Mouse (Mus musculus): ENCODE measurements around the gene Maneal. TPM values are rescaled to one million over a fixed set of nuclear protein-coding genes. Genes with fewer than 3 reads are reported as not detected.

The Maneal gene
- 0.15 and 0.25 TPM in 2 replicates for polyA plus RNA-seq (2015; fragmentation: Nextera tagmentation; extraction: Ambion mirVana)

DNA sequence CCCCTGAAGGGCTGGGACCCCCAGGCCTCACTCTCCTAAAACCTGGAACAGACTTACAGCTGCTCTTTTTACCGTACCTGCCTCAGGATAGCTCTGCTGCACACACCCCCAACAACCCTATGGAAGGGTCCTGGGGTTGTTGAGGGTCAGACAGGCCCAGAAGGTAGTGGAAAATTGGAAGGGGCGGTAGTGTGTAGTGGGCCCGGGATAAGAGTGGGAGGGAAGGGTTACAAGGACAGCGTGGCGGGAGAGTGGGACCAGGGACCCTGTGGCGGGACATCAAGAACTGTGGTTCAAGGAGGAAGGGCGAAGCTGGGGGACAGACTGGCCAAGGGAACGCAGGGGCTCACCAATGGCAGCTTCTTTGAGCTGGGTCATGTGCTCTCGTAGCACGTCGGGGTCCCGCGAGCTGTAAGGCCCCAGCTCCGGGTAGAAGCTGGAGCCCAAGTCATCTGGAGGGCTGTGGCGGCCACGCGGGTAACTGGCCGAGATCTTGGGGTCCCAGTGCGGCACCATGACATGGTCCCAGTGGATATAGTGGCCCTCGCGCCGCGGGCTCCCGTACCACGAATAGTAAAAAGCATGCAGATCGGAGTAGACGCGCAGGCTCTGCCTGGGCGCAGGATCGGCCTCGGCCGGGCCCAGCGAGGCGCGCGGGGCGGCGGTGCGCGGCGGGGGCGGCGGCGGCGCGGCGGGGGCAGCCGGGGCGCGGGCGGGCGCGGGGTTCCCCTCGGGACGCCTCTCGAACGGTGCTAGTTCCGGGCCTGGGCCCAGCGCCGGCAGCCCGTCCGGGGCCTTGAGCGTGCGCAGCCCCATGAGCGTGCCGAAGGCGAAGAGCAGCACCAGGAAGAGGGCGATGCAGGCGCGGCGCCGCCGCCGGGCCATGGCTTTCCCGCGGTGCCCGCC, at the start of gene Maneal:
Gene Maneal, minus strand, starts transcription at position 889 of the 906 bp plus-strand sequence.
- no peak for DNase-seq (ENCODE audit: low spot score)

DNA sequence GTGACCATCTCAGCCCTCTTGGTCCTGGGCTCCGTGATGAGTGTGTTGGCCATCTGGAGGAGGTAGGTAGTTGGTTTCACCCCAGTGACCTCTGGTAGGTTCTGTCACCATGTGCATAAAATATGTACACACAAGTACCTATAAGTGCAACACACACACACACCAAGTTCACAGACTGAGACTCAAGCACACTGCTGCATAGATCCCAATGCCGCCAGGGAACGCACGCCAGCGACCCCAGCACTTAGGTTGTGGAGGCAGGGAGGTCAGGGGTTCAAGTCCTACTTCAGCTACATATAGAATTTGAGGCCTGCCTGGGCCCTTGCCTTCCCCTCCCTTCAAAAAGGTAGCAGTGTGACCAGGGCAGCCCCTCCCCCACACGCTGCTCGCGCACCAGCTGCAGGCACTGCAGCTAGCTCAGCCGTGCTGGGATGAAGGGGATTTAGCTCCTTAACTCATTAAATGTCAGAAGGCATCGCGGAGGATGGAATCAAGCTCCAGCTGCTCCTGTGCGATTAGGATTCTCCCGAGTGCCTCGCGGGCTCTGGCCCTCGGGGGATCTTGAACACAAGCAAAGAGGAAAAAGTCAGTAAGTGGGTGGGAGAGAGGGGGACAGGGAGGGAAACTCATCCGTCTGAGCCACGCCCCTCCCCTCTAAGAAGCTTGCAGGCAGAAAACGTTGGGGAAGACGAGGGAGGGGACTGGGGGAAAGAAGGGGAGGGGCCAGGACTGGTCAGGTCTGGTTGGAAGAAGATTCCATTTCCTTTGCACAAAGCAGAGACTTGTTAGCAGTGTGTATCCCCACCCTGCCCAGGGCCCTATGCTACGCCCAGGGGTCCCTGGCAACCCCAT, 44.2 kb upstream of the Maneal start:
- no peak for DNase-seq (ENCODE audit: low spot score)

DNA sequence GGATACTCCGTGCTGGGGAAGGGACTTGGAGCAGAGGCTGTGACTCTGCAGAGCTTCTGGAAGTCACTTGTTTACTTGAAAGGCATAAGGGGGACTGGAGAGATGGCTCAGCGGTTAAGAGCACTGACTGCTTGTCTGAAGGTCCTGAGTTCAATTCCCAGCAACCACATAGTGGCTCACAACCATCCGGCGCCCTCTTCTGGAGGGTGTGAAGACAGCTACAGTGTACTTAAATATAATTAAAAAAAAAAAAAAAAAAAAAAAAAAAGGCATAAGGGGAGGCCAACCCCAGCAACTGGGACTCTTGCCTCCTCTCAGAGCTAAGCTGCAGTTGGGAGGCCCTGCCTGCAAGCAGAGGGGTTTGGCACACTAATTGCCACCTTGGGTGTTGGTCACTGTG, 43.4 kb upstream of the Maneal start:
- peak; percentile 10 for DNase-seq (ENCODE audit: low spot score)

DNA sequence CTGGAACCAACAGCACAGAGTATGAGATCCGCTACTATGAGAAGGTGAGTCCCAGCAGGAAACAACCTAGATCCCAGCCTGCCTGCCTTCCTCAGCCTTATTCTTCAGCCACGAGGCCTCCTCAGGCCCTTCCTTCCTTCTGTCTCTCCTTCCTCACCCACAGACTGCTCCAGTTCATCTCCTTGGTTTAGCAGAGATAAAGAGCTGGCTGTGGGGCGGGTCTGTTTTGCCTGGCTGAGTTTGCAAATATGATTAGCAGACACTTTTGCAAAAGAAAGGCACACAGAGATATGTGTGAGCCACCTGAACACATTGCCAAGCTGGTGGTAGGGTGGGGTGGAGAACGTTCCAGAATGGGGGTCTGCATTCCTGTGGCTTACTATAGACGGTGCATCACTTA, 37.9 kb upstream of the Maneal start:
- DNase-seq (ENCODE audit: low spot score) = no peak

DNA sequence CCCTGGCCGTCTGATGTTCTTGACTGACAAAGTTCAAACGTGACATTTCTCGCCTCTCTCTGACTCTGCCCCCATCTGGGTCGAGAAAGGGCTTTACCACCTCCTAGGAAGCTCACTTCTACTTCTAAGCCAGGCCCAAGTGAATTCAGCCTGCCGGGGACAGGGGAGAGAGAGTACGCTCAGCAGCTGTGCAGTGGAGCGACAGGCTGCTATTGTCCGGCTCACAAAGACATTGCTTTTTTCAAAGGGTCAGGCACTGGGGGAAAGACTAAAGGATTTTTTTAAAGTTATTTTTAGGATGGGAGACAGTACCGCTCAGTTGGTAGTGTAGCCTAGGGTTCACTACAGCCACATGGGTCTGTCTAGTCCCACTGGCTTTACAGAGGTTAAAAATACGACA, 36.5 kb upstream of the Maneal start:
- no peak for DNase-seq (ENCODE audit: low spot score)

DNA sequence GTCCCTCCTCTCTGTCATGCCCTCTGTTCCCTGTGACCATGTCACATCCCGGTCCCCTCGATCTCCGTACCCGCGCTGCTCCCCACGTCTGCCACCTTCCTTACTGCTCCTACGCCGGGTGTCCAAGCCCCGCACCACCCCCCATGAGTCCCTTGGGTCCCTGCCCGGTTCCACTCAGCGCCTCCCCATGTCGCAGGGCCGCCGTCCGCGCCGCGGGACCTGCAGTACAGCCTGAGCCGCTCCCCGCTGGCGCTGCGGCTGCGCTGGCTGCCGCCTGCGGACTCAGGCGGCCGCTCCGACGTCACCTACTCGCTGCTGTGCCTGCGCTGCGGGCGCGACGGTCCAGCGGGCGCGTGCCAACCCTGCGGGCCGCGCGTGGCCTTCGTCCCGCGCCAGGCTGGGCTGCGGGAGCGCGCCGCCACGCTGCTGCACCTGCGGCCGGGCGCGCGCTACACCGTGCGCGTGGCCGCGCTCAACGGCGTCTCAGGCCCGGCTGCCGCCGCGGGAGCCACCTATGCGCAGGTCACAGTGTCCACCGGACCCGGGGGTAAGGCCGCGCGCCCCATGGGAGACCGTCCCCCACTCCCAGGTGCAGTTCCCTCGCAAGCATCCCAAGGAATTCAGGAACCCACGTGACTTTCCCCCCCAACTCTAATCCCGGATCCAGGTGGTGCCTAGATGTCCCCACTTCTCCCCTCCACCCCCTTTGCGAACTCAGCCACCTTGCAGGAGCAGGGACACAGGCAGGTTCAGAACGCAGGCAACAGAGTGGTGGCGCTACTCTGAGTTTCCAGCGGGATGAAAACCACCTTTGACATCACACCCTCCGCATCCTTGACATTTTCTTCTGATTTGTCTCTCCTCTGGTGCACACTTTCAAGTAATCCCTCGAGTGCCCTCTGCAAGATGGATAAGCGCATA, 32.8 kb upstream of the Maneal start:
- DNase-seq (ENCODE audit: low spot score) = no peak

DNA sequence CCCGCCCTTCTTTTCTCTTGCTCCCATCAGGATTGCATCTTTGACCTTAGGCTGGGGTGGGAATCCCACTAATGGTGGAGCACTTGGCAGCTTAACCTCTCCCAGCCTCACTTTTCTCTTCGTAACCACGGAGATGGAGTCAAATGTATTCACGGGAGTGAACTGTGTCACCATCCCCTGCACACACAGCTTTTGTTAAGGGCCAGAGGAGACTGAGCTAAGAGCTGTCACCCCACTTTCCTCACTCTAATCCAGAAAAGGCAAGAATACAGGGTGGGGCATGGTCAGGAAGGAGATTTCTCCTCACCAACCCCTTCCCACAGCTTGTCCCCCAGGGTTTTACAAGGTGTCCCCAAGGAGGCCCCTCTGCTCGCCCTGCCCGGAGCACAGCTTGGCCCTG, 31.8 kb upstream of the Maneal start:
- no peak for DNase-seq (ENCODE audit: low spot score)

DNA sequence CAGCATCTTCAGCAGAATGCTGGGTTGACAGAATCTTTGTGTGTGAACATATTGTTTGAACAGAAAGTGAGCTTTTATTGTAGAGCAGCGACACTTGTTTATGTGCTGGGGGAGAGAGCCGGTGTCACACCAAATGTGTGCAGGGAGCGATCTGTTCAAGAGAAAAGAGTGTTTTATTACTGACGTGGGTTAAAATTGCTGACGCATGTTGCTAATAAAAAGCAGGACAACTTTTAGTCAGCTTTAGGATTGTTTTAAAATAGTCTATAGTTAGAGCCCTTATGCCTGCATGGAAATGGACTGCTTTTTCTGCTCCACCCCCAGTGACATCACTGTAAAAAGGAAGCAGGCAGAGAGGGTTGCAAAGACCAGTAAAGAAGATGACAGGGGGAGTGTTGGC, 28.9 kb upstream of the Maneal start:
- DNase-seq (ENCODE audit: low spot score) = no peak

DNA sequence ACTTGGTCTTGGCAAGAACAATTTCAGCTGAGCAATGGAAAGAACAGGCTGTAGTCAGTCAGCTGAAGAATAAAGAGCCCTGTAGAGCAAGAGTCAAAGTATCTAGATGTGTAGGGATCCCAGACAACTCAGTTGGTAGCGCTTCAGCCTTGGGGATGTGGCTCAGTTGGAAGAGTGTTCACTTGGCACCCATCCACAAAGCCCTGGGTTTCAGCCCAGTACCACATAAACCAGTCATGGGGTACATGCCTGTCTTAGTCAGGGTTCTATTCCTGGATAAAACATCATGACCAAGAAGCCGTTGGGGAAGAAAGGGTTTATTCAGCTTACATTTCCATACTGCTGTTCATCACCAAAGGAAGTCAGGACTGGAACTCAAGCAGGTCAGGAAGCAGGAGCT, 28.0 kb upstream of the Maneal start:
- no peak for DNase-seq (ENCODE audit: low spot score)

DNA sequence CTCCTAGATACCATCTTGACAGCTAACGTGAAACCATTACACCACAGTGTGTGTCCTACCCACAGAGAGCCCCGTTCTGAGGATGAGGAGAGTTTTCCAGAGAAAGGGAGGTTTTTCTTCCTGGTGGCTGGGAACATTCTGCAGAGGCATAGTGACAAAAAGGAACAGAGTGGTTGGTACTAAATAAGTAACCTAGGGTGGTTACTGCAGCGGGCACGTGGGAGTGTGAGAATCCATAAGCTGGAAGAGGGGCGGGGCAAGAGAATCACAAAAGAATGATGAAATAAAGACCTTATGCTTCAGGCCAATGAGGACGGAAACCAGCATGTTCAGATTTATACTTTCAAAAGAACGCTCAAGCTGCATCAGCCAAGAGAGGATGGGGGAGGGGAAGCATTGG, 26.7 kb upstream of the Maneal start:
- DNase-seq (ENCODE audit: low spot score) = no peak

DNA sequence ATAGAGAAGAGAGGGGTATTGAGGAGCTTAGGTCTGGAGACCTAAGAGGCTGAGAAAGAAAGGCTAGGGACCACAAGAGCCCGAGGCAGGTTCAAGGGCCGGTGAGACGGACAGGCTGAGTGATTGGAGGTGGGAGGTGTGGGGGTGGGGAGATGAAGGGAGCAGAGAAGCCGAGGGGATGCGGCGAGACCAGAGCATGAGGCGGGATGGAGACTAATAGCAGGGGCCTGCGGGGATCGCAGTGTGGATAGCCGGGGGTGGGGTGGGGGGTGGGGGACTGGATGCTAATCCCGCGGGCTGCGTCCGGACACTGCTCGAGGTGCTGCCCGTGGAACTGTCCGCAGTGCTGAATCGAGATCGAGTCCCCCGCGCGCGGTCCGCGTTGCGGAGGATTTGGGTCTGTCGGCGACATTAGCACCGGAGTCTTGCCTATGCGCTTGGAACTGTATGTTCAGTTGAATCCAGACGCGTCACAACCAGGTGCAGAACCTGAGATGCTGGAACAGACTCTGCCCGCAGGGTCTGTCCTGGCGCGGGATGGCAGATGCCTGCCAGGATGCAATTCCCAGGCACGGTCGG, 20.3 kb upstream of the Maneal start:
- DNase-seq (ENCODE audit: low spot score) = no peak

DNA sequence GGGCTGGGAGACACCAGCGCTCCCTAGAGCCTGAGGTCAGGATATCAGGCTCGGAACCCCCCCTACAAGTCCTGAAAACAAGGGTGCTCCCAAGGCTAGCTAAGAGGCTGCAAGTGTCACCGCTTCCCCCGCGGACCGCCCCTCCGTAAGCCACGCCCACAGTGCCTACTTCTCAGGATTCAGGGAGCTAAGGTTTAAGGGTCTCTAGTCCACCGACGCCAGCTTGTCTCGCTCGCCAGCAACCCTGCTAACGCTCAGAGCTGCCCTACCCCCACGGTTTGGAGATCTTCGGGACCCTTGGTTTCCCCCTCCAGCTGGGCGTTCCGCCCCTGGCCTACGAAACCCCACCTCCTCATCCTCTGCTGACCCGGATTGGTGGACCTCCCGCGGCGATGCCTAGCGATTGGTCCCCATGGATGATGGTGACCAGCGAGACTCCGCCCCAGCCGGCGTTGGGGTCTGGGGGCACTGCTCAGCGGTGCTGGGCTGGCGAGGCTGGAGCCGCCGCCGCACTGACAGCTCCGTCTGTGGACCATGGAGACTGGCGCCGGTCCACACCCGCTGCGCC, 19.5 kb upstream of the Maneal start:
- no peak for DNase-seq (ENCODE audit: low spot score)

DNA sequence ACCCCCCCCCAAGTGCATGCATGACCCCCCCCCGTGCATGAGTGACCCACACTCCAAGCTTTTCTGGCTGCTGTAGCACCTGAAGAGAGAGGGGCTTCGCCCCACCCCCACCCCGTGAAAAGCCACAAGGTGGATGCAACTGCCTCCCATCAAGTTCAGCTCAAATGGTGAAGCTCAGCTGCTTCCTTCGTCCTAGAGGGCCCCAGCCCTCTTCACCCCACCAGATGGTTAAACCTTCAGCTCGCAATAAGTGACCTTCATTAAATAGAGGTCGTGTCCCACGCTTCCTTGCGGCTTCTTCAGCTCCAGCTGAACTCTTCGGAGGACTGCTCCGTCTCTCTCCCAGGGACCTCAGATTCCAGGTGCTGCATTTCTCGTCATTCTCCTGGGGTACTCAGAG, 18.6 kb upstream of the Maneal start, which contains the start of gene Epha10:
Gene Epha10, plus strand, starts transcription at position 301 of the 400 bp plus-strand sequence.
- no peak for DNase-seq (ENCODE audit: low spot score)

DNA sequence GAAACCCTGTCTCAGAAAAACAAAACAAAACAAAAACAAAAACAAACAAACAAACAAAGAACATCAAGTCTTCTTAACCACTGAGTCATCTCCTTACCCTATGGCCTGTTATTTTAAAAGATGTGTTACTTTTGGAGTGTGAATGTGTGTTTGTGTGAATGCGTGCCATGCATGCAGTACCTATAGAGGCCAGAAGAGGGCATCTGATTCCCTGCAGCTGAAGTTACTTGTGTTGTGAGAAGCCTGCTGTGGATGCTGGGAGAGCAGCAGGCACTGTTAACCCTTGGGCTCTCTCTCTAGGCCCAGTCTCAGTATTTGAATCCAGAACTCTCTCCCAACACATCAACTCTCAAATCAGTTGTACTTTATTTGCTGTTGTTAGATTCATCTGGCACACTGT, 10.7 kb upstream of the Maneal start:
- no peak for DNase-seq (ENCODE audit: low spot score)

DNA sequence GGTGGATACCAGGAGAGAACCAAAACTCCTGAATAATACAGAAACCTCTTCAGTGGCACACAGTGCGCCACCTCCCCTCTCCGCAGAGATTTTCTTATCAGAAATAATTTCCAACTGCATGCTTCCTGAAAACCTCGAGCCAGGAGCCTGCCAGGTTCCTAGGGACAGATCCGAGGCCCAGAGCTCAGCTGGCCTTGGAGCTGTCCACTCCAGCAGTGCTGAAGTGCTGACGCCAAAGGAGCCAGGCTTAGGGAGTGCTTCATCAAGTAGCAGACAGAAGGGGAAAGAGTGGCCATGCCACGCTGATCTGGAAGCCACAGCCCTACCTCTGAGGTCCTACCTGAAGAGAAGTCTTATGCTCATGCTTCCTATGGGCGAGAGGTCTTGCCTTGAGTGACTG, 1.5 kb downstream of the Maneal start:
- peak; percentile 35 for DNase-seq (ENCODE audit: low spot score)

DNA sequence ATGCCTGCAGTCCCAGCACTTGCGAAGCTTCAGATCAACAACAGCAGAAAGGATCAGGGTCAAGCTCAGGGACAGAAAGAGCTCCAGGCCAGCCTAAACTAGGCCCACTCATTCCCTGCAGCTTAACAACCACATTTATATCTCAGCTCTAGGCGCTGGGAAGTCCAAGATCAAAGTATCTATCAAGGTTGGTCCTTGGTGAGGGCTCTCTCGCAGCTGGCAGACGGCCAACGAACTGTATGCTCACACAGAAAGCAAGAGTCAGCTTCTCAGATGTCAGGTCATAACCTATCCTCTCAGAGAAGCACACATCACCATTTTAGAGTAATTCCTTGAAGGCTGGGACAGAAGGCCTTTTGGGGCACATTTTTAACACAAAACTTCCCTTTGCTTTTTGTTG, 3.6 kb downstream of the Maneal start:
- DNase-seq (ENCODE audit: low spot score) = no peak

DNA sequence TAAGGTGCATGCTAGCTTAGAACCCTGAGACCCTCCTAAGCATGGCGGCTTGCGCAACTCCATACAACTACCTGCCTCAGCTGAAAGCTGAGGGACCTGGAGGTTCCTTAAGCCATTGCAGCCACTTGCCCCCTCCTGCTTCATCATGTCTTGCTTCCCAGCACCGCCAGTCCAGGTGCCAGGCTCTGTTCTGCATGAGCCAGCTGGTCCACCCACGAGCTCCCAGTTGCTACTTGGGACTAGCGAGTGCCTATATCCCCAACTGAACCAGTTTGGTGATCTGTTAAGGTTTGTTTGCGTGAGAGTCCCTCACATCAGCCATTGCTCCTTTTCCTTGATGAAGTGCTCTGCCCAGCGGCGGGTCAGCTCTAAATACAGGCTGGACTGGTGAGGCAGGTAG, 5.7 kb downstream of the Maneal start:
- no peak for DNase-seq (ENCODE audit: low spot score)

DNA sequence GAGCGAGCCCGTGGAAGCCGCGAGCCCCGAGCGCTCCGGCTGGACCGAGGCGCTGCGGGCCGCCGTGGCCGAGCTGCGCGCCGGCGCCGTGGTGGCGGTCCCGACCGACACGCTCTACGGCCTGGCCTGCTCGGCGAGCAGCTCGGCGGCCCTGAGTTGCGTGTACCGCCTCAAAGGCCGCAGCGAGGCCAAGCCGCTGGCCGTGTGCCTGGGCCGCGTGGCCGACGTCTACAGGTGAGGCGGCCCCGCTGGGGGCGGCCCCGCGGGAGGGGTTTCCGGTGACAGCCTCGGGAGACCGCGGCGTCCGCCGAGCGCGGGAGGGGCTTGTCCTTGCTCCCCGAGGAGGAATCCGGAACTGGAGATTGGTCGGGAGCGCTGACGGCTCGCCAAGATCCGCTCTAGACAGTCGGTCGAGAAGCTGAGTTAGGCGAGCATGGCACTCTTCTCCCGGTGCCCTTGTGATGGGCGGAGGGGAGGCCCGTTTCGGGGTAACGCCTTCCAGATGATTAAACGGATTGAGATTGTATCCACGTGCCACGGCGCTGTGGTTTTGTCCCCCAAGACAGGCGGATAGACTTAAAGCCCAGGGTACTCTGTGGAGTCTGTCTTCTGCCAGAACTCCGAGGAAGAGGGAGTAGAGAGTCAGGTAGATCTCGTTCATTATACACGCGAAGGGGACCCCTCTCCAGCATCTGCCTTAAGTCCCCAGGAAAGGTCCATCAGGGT, 10.9 kb downstream of the Maneal start, which contains the start of gene 1110065P20Rik:
Gene 1110065P20Rik, minus strand, starts transcription at position 264 of the 726 bp plus-strand sequence.
- DNase-seq (ENCODE audit: low spot score) = peak; percentile 74

DNA sequence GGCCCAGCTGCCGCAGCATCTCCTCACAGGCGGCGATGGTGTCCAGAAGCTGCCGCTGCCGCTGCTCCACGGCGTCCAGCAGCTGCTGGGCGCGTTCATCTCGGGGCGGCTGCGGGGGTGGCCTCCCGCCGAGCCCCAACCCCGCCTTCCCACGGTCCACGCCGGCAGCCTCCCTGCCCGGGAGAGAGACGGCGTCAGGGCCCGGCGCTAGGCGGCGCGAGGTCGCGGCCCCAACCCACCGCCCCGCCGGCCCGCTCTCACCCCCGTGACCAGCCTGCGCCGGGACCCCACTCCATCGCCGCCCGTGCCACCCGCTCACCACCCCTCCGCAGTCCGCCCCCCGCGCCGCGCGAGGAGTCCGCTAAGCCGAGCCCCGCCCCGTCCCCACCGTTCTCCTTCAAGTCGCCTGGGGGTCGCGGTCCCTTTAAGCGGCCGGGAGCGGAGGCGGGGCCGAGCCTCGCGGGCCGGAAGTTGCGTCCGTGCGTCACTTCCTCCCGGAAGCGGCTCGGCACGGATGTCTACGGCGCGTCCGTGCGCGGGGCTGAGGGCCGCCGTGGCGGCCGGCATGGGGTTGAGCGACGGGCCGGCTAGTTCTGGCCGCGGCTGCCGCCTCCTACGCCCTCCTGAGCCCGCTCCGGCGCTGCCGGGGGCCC, 11.6 kb downstream of the Maneal start, which contains the start of gene Yrdc:
Gene Yrdc, plus strand, starts transcription at position 419 of the 653 bp plus-strand sequence.
- DNase-seq (ENCODE audit: low spot score) = peak; percentile 94

Data from thymus, postnatal 0 days (tissue).